Mouse (Mus musculus) right cerebral cortex, adult 18-20 months (tissue): Measurements from ENCODE around the gene Muc15.

ENCODE experiments used
- DNase-seq: peaks from one replicate; pipeline ENCODE4 v3.0.0; 2022; ENCODE audit warnings: mixed read lengths

The Muc15 gene

GRCm38 (mm10) chr2:110721290-110721753 lies at the start of gene Muc15:
Gene Muc15, plus strand, starts transcription at chr2:110721340.
- DNase-seq = no peak

GRCm38 (mm10) chr2:110709436-110709835 lies 11.7 kb upstream of the Muc15 start:
- DNase-seq = peak; percentile 26

- DNase-seq = peak; percentile 84
Observed at GRCm38 (mm10) chr2:110710055-110710720, 11.0 kb upstream of the Muc15 start.

GRCm38 (mm10) chr2:110719051-110719450 lies 2.1 kb upstream of the Muc15 start:
- DNase-seq = peak; percentile 56

- peak; percentile 17 for DNase-seq
Observed at GRCm38 (mm10) chr2:110722208-110722607, 1.1 kb downstream of the Muc15 start.

- DNase-seq = no peak
Observed at GRCm38 (mm10) chr2:110726106-110726505, 5.0 kb downstream of the Muc15 start.

- peak; percentile 8 for DNase-seq
Observed at GRCm38 (mm10) chr2:110737236-110737635, 16.1 kb downstream of the Muc15 start.

- DNase-seq = no peak
Observed at GRCm38 (mm10) chr2:110737981-110738380, 16.8 kb downstream of the Muc15 start.

- DNase-seq = no peak
Observed at GRCm38 (mm10) chr2:110739781-110740180, 18.6 kb downstream of the Muc15 start.

GRCm38 (mm10) chr2:110740493-110740892 lies 19.4 kb downstream of the Muc15 start:
- no peak for DNase-seq

GRCm38 (mm10) chr2:110757556-110757955 lies 36.4 kb downstream of the Muc15 start:
- DNase-seq = no peak

GRCm38 (mm10) chr2:110759434-110759833 lies 38.3 kb downstream of the Muc15 start:
- DNase-seq = no peak

- DNase-seq = no peak
Observed at GRCm38 (mm10) chr2:110787396-110787795, 66.3 kb downstream of the Muc15 start.
